ENCODE assay signal across 17 mouse cellular contexts in genomic region chr16:24093624-24094023, GRCm38 (mm10).
"Had no signal": no experiment of that assay in that cellular context is flagged by ENCODE, and none has a peak within 500 bp of the region (broad histone marks: within the 10 kb centered on the region; RNA-seq: fewer than 3 reads in every experiment).

No protein-coding gene starts in this region.

- H3K9ac ChIP-seq: lung, embryonic 15.5 days; midbrain, embryonic 13.5 days; midbrain, embryonic 15.5 days; neural tube, embryonic 12.5 days; stomach, embryonic 15.5 days had no signal

- DNase-seq: lung, adult 2 months; lung, postnatal 14 days; lung, postnatal 36 days; right cerebral cortex, postnatal 14 days; thymus, adult 2 months; thymus, postnatal 14 days; thymus, postnatal 36 days had no signal

- H3K4me1 ChIP-seq: lung, embryonic 15.5 days; megakaryocyte, embryonic 14.5 days; midbrain, embryonic 13.5 days; midbrain, embryonic 15.5 days; neural tube, embryonic 12.5 days had no signal

- H3K9me3 ChIP-seq: lung, embryonic 15.5 days; midbrain, embryonic 13.5 days; midbrain, embryonic 15.5 days; neural tube, embryonic 12.5 days; stomach, embryonic 15.5 days had no signal

- ATAC-seq: lung, postnatal 0 days; midbrain, embryonic 13.5 days; midbrain, embryonic 15.5 days had no signal

- H3K27me3 ChIP-seq: lung, embryonic 15.5 days; midbrain, embryonic 13.5 days; midbrain, embryonic 15.5 days; neural tube, embryonic 12.5 days; stomach, embryonic 15.5 days had no signal

- H3K4me3 ChIP-seq: lung, embryonic 15.5 days; megakaryocyte, embryonic 14.5 days; midbrain, embryonic 13.5 days; midbrain, embryonic 15.5 days; neural tube, embryonic 12.5 days; stomach, embryonic 15.5 days had no signal

- H3K27ac ChIP-seq: lung, embryonic 15.5 days; macrophage; midbrain, embryonic 13.5 days; midbrain, embryonic 15.5 days; neural tube, embryonic 12.5 days; stomach, embryonic 15.5 days; stomach, postnatal 0 days had no signal

- H3K4me2 ChIP-seq: lung, embryonic 15.5 days; midbrain, embryonic 11.5 days; midbrain, embryonic 13.5 days; midbrain, embryonic 15.5 days; neural tube, embryonic 12.5 days; stomach, embryonic 15.5 days had no signal

- H3K36me3 ChIP-seq: lung, embryonic 15.5 days; midbrain, embryonic 13.5 days; midbrain, embryonic 15.5 days; neural tube, embryonic 12.5 days; stomach, embryonic 15.5 days had no signal
